Mouse (Mus musculus): ENCODE measurements around the gene Rabgap1l. TPM values are rescaled to one million over a fixed set of nuclear protein-coding genes. Genes with fewer than 3 reads are reported as not detected.

Rabgap1l gene
- polyA plus RNA-seq, 1 experiment from 2014 or later = 49.4 TPM

DNA sequence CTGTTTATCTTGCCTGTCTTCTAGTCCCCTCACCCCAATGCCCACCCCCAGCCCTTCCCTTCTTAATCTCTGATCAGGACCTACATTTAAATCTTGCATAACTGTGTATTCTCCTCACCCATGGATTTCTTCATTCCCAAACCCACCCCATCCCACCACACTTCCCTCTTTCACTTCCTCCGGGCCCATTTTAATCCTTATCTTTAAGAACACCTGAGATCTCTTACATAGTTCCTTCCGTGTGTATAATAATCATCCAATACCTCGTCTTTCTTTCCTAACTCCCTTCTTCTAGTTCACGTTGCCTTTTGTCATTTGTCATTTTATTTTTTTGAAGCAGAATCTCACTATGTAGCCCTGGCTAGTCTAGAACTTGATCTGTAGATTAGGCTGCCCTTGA lies 453.6 kb downstream of the Rabgap1l start:
- Histone ChIP-seq H3K4me1 (replicated peaks; ENCODE audit: control insufficient read depth, insufficient read depth, low read length) (peaks cover 5% of the 10 kb centered on the region; the same call in 1 of the 2 replicates), H3K27ac (ENCODE audit: low read length) (no peak overlapping the region), H3K9ac (replicated peaks; ENCODE audit: low read depth, low read length) (no peak overlapping the region), H3K4me3 (replicated peaks; ENCODE audit: low read length) (no peak overlapping the region), H3K4me2 (ENCODE audit: low read length) (no peak overlapping the region), H3K9me3 (ENCODE audit: control insufficient read depth, low read length) (no peaks in the 10 kb centered on the region), H3K36me3 (ENCODE audit: control insufficient read depth, insufficient read depth) (0 out of 2 replicates have a peak, but pooled peaks cover 2% of the 10 kb centered on the region), H3K27me3 (replicated peaks; ENCODE audit: control insufficient read depth, insufficient read depth, low read length) (no peaks in the 10 kb centered on the region)
- 87% methylated on average over 4 of the region's 4 CpGs for WGBS
- no peak for ATAC-seq

DNA sequence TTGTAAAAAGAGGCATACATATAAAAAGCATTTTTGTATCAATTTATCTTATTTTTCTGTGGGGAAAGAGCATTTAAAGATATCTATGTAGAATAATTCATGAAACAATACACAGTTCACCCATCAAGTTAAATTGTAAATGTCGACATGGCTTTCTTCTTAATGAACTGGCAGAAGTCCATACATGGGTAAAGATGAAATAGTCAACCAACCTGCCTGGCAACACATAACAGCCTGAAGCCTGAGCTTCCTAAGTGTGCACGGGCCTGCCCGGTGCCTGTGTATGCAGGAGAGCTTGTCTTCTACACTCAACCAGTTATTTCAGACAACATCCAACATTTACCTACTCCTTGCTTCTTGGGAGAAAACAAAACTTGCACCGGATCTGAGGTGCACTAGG lies 458.2 kb downstream of the Rabgap1l start:
- H3K4me2 ChIP-seq (ENCODE audit: low read length) = no peak overlapping the region
- H3K9me3 ChIP-seq (ENCODE audit: control insufficient read depth, low read length) = no peaks in the 10 kb centered on the region
- no peak overlapping the region for H3K9ac ChIP-seq (replicated peaks; ENCODE audit: low read depth, low read length)
- H3K4me1 ChIP-seq (replicated peaks; ENCODE audit: control insufficient read depth, insufficient read depth, low read length) = no peaks in the 10 kb centered on the region
- 0 out of 2 replicates have a peak, but pooled peaks cover 2% of the 10 kb centered on the region for H3K36me3 ChIP-seq (ENCODE audit: control insufficient read depth, insufficient read depth)
- H3K4me3 ChIP-seq (replicated peaks; ENCODE audit: low read length) = no peak overlapping the region
- no peaks in the 10 kb centered on the region for H3K27me3 ChIP-seq (replicated peaks; ENCODE audit: control insufficient read depth, insufficient read depth, low read length)
- H3K27ac ChIP-seq (ENCODE audit: low read length) = no peak overlapping the region
- 70% methylated on average over 4 of the region's 4 CpGs for WGBS
- ATAC-seq = no peak

DNA sequence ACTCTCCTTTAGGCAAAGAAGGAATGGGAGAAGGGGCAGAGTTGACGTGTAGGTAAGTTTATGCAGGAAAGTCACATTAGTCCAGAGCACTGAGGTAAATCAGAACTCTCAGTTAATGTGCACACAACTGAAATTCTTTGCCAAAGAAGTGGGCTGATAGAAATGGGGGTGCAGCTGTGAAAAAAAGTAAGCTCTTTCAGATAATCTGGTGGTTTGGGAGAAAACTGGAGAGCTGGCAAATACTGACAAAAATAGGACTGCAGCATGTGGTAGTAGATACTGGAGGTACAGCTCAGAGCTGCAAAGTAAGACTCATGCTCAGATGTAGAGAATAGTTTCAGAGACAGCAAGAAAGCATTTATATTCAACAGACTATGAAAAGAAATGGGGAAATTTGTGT lies 462.2 kb downstream of the Rabgap1l start:
- 53% methylated on average over 1 of the region's 1 CpGs for WGBS

DNA sequence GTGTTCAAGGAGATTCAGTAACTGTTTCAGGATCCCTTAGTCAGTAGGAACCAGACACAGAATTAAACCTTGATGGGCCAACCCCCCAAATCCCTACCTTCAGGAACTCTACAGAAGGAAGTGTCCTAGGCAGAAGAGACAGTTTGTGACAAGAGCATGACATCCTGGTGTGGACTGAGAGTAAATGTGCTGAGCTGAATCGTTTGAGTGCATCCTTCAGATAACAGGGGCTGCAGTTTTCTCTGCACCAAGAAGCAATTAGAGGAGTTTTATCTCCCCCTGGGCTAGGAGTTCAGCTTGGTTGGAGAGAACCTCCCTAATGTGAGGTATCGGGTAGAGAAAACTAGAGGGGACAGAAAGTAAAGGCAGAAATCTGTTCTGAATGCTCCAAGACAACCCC lies 462.8 kb downstream of the Rabgap1l start:
- no peak overlapping the region for H3K4me3 ChIP-seq (replicated peaks; ENCODE audit: low read length)
- H3K9ac ChIP-seq (replicated peaks; ENCODE audit: low read depth, low read length) = no peak overlapping the region
- ATAC-seq = no peak
- WGBS = 71% methylated on average over 2 of the region's 2 CpGs
- no peak overlapping the region for H3K27ac ChIP-seq (ENCODE audit: low read length)
- no peaks in the 10 kb centered on the region for H3K36me3 ChIP-seq (ENCODE audit: control insufficient read depth, insufficient read depth)
- H3K4me2 ChIP-seq (ENCODE audit: low read length) = no peak overlapping the region
- H3K9me3 ChIP-seq (ENCODE audit: control insufficient read depth, low read length) = no peaks in the 10 kb centered on the region
- H3K4me1 ChIP-seq (replicated peaks; ENCODE audit: control insufficient read depth, insufficient read depth, low read length) = no peaks in the 10 kb centered on the region
- no peaks in the 10 kb centered on the region for H3K27me3 ChIP-seq (replicated peaks; ENCODE audit: control insufficient read depth, insufficient read depth, low read length)

More for the DNA sequence above, 462.2 kb downstream of the Rabgap1l start:
- Histone ChIP-seq H3K4me1 (replicated peaks; ENCODE audit: control insufficient read depth, insufficient read depth, low read length) (no peaks in the 10 kb centered on the region), H3K27me3 (replicated peaks; ENCODE audit: control insufficient read depth, insufficient read depth, low read length) (no peaks in the 10 kb centered on the region), H3K4me2 (ENCODE audit: low read length) (no peak overlapping the region), H3K4me3 (replicated peaks; ENCODE audit: low read length) (no peak overlapping the region), H3K9ac (replicated peaks; ENCODE audit: low read depth, low read length) (no peak overlapping the region), H3K9me3 (ENCODE audit: control insufficient read depth, low read length) (no peaks in the 10 kb centered on the region), H3K36me3 (ENCODE audit: control insufficient read depth, insufficient read depth) (no peaks in the 10 kb centered on the region), H3K27ac (ENCODE audit: low read length) (no peak overlapping the region)
- ATAC-seq = no peak

DNA sequence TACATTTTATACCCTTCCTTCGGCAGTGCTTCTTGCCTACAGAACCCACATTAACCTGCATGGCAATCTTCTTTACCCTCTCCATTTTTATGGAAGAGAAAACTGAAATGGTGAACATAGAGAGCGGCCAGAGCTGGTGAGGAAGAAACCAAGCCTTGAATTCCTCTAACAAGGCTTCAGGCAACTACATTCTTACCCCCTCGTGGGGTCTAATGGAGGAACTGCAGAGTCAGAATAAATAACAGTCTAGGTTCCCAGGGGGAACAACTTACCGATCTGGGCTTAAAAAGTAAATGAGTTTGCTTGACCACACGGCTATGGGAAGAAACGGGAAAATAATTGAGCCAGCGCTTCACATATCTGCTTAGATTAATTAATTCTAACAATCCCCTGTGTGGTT lies 463.2 kb downstream of the Rabgap1l start:
- H3K9me3 ChIP-seq (ENCODE audit: control insufficient read depth, low read length) = no peaks in the 10 kb centered on the region
- H3K27me3 ChIP-seq (replicated peaks; ENCODE audit: control insufficient read depth, insufficient read depth, low read length) = no peaks in the 10 kb centered on the region
- no peak for ATAC-seq
- H3K4me2 ChIP-seq (ENCODE audit: low read length) = no peak overlapping the region
- H3K27ac ChIP-seq (ENCODE audit: low read length) = no peak overlapping the region
- no peak overlapping the region for H3K9ac ChIP-seq (replicated peaks; ENCODE audit: low read depth, low read length)
- 67% methylated on average over 7 of the region's 7 CpGs for WGBS
- no peaks in the 10 kb centered on the region for H3K4me1 ChIP-seq (replicated peaks; ENCODE audit: control insufficient read depth, insufficient read depth, low read length)
- H3K4me3 ChIP-seq (replicated peaks; ENCODE audit: low read length) = no peak overlapping the region
- no peaks in the 10 kb centered on the region for H3K36me3 ChIP-seq (ENCODE audit: control insufficient read depth, insufficient read depth)

DNA sequence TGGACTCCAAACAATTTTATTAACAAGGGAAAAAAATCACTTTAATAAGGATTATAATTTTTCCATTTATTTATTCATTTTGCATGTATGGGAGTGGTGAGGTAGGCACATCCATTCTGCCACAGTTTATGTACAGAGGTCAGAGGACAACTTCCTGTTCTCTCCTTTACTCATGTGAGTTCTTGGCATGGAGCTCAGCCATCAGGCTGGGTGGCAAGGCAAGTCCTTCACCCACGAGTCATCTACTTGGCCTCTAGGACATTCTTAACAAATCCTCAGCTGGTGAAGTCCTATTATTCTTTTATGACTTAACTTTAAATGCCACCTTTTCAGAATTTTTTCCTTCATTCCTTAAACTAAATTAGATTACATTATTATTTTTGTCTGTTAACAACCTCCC lies 465.5 kb downstream of the Rabgap1l start:
- Histone ChIP-seq H3K4me3 (replicated peaks; ENCODE audit: low read length) (no peak overlapping the region), H3K27ac (ENCODE audit: low read length) (no peak overlapping the region)
- 68% methylated on average over 1 of the region's 1 CpGs for WGBS

DNA sequence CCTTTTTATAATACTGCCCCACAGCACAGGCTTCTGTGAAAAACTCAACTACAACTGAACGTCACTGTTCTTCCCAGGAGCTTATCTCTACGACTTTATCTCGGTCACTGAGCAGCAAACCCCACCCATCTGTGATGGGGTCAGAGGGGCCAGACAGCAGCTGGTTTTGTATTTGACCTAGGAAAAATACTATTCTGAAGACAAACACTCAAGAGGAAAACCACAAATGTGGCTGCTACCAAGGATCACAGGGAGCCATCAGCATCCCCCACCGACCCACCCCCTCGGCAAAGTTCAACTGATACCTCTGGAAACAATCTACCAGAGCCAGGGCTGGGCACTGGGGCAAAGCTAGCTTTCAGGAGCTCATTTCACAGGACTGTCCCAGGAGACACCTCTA lies 467.5 kb downstream of the Rabgap1l start:
- no peak for ATAC-seq
- no peaks in the 10 kb centered on the region for H3K9me3 ChIP-seq (ENCODE audit: control insufficient read depth, low read length)
- H3K9ac ChIP-seq (replicated peaks; ENCODE audit: low read depth, low read length) = no peak overlapping the region
- H3K4me2 ChIP-seq (ENCODE audit: low read length) = no peak overlapping the region
- no peak overlapping the region for H3K27ac ChIP-seq (ENCODE audit: low read length)
- H3K4me1 ChIP-seq (replicated peaks; ENCODE audit: control insufficient read depth, insufficient read depth, low read length) = no peaks in the 10 kb centered on the region
- H3K36me3 ChIP-seq (ENCODE audit: control insufficient read depth, insufficient read depth) = no peaks in the 10 kb centered on the region
- H3K27me3 ChIP-seq (replicated peaks; ENCODE audit: control insufficient read depth, insufficient read depth, low read length) = no peaks in the 10 kb centered on the region
- no peak overlapping the region for H3K4me3 ChIP-seq (replicated peaks; ENCODE audit: low read length)
- WGBS = 85% methylated on average over 5 of the region's 5 CpGs

More for the DNA sequence above, 465.5 kb downstream of the Rabgap1l start:
- H3K9me3 ChIP-seq (ENCODE audit: control insufficient read depth, low read length) = no peaks in the 10 kb centered on the region
- H3K36me3 ChIP-seq (ENCODE audit: control insufficient read depth, insufficient read depth) = no peaks in the 10 kb centered on the region
- H3K4me2 ChIP-seq (ENCODE audit: low read length) = no peak overlapping the region
- no peak overlapping the region for H3K9ac ChIP-seq (replicated peaks; ENCODE audit: low read depth, low read length)
- H3K4me1 ChIP-seq (replicated peaks; ENCODE audit: control insufficient read depth, insufficient read depth, low read length) = no peaks in the 10 kb centered on the region
- ATAC-seq = no peak
- no peaks in the 10 kb centered on the region for H3K27me3 ChIP-seq (replicated peaks; ENCODE audit: control insufficient read depth, insufficient read depth, low read length)

DNA sequence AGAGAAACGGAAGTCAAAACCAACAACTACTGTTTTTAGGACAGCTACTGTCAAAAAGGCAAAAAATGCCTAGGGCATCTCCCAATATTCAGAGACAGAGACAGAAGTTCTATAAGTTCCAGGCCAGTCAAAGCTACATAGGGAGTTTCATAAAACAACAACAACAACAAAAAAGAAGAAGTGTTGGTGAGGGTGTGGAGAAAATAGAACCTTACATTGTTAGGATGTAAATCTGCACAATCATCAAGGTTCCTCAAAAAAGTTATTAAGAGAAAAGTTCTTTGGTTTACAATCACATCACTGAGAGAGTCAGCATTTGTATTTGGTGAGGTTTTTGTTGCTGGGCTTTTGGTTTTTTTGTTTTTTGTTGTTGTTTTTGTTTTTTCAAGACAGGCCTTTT lies 472.3 kb downstream of the Rabgap1l start:
- Histone ChIP-seq H3K9ac (replicated peaks; ENCODE audit: low read depth, low read length) (no peak overlapping the region), H3K4me3 (replicated peaks; ENCODE audit: low read length) (no peak overlapping the region), H3K27ac (ENCODE audit: low read length) (no peak overlapping the region), H3K36me3 (ENCODE audit: control insufficient read depth, insufficient read depth) (no peaks in the 10 kb centered on the region), H3K27me3 (replicated peaks; ENCODE audit: control insufficient read depth, insufficient read depth, low read length) (no peaks in the 10 kb centered on the region), H3K4me1 (replicated peaks; ENCODE audit: control insufficient read depth, insufficient read depth, low read length) (no peaks in the 10 kb centered on the region), H3K9me3 (ENCODE audit: control insufficient read depth, low read length) (no peaks in the 10 kb centered on the region), H3K4me2 (ENCODE audit: low read length) (no peak overlapping the region)
- no peak for ATAC-seq
- WGBS = 85% methylated on average over 1 of the region's 1 CpGs

DNA sequence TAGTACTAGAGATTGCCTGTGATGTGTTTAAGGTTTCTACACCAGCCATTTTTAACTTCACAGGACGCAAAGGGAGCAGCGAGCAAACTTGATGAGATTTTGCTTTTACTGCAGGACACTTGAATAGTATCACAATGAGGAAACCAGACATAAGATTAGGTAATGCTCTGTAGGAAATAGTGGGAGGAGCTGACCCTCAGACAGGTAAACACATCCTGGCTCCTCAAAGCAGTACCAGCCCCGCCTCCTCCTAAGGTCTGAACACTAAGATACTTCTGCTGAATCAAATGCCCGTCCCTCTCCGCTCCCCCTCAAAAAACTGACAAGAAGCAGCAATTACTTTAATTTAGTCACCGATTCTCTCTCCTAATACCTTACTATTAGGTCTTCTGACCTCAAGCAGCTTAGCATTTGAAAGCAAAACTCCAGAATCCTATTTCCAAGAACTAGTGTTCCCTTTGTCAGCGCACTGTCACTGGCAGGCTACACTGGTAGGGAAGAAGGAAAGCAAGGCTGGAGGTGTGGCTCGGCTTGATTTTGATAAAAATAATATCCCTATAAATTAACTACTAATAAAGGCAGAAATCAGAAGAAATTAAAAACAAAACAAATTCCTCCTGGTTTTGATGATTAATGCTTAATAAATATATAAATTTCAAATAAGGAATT lies 474.8 kb downstream of the Rabgap1l start:
- Histone ChIP-seq H3K4me2 (ENCODE audit: low read length) (no peak overlapping the region), H3K9ac (replicated peaks; ENCODE audit: low read depth, low read length) (no peak overlapping the region), H3K27ac (ENCODE audit: low read length) (no peak overlapping the region), H3K36me3 (ENCODE audit: control insufficient read depth, insufficient read depth) (no peaks in the 10 kb centered on the region), H3K4me1 (replicated peaks; ENCODE audit: control insufficient read depth, insufficient read depth, low read length) (no peaks in the 10 kb centered on the region), H3K27me3 (replicated peaks; ENCODE audit: control insufficient read depth, insufficient read depth, low read length) (no peaks in the 10 kb centered on the region), H3K9me3 (ENCODE audit: control insufficient read depth, low read length) (no peaks in the 10 kb centered on the region), H3K4me3 (replicated peaks; ENCODE audit: low read length) (no peak overlapping the region)
- ATAC-seq = no peak
- 79% methylated on average over 8 of the region's 8 CpGs for WGBS

DNA sequence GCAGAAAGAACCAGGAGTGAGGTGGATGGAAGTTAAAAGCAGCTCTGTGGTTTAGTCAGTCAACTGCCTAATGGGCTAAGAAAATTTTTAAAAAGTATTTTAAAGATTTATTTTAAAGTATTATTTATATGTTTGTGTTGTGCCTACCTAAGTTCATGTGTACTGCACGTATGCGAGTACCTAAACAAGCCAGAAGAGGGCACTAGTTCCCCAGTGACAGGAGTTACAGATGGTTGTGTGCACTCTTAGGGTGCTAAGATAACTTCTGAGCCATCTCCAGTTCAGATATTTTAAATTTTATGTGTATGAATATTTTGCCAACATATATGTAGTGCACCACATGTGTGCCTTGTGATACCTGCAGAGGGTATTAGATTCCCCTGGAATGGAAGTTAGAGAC lies 476.8 kb downstream of the Rabgap1l start:
- no peaks in the 10 kb centered on the region for H3K27me3 ChIP-seq (replicated peaks; ENCODE audit: control insufficient read depth, insufficient read depth, low read length)
- ATAC-seq = no peak
- H3K9me3 ChIP-seq (ENCODE audit: control insufficient read depth, low read length) = no peaks in the 10 kb centered on the region
- no peaks in the 10 kb centered on the region for H3K4me1 ChIP-seq (replicated peaks; ENCODE audit: control insufficient read depth, insufficient read depth, low read length)
- 92% methylated on average over 2 of the region's 2 CpGs for WGBS
- H3K9ac ChIP-seq (replicated peaks; ENCODE audit: low read depth, low read length) = no peak overlapping the region
- no peak overlapping the region for H3K27ac ChIP-seq (ENCODE audit: low read length)
- H3K4me2 ChIP-seq (ENCODE audit: low read length) = no peak overlapping the region
- H3K4me3 ChIP-seq (replicated peaks; ENCODE audit: low read length) = no peak overlapping the region
- no peaks in the 10 kb centered on the region for H3K36me3 ChIP-seq (ENCODE audit: control insufficient read depth, insufficient read depth)
